Mouse (Mus musculus): Measurements from ENCODE around the gene Acap2.

GRCm38 (mm10) chr16:31233541-31234339 is 32.7 kb upstream of the Acap2 start:
- TF ChIP-seq POLR2A (IDR thresholded peaks at IDR 0.05; ENCODE audit: borderline replicate concordance, insufficient read depth, low read length) (no peak), CTCF (IDR thresholded peaks at IDR 0.05; ENCODE audit: borderline replicate concordance, insufficient read depth, low read depth, low read length) (no peak)

All from cerebellum, adult 2 months (tissue).